Comparison of ENCODE assay signal across 16 mouse cellular contexts in genomic region chr6:4938901-4939300, GRCm38 (mm10). TPM values are rescaled to one million over a fixed set of nuclear protein-coding genes. Genes with fewer than 3 reads are reported as not detected.
DNase-seq lines count a peak whose midpoint lies in the region; ATAC-seq and TF ChIP-seq lines count a peak whose summit lies in the region.
"Had no signal": no experiment of that assay in that cellular context is flagged by ENCODE, and none has a peak within 500 bp of the region (broad histone marks: within the 10 kb centered on the region; RNA-seq: fewer than 3 reads in every experiment).

No protein-coding gene starts in this region.

- no peaks in the 10 kb centered on the region for H3K9me3 ChIP-seq in forebrain, embryonic 14.5 days (replicated peaks; ENCODE audit: control insufficient read depth, low read length)
- no peaks in the 10 kb centered on the region for H3K9me3 ChIP-seq in forebrain, embryonic 11.5 days (ENCODE audit: control insufficient read depth, low read length)
- no peaks in the 10 kb centered on the region for H3K9me3 ChIP-seq in kidney, postnatal 0 days (replicated peaks; ENCODE audit: low read length)
- no peaks in the 10 kb centered on the region for H3K9me3 ChIP-seq in limb, embryonic 11.5 days (ENCODE audit: control insufficient read depth, low read length)
- H3K9me3 ChIP-seq: lung, embryonic 15.5 days had no signal

- peak; percentile 17 for DNase-seq in forebrain, embryonic 14.5 days (ENCODE audit: low spot score)
- no peak for DNase-seq in forebrain, embryonic 11.5 days (ENCODE audit: low spot score)
- peak; percentile 54 for DNase-seq in kidney, postnatal 0 days (ENCODE audit: low spot score)
- DNase-seq in kidney, adult 11 months: no peak
- peak; percentile 61 for DNase-seq in embryo, embryonic 11 days
- DNase-seq in limb, embryonic 11.5 days (ENCODE audit: low spot score): no peak
- DNase-seq in urinary bladder, postnatal 10 days (ENCODE audit: low spot score): no peak
- DNase-seq in urinary bladder, adult 18-20 months (ENCODE audit: low spot score in 2 of 2): no peak
- DNase-seq: adrenal gland, adult 8-10 months; cerebellum, postnatal 10 days; heart, postnatal 10 days; thymus, postnatal 14 days had no signal

- H3K4me1 ChIP-seq in forebrain, embryonic 14.5 days (ENCODE audit: control insufficient read depth, insufficient read depth, low read length): peaks cover 11% of the 10 kb centered on the region; the same call in 1 of the 2 replicates
- H3K4me1 ChIP-seq in forebrain, embryonic 11.5 days (replicated peaks; ENCODE audit: control insufficient read depth, insufficient read depth, low read length): peaks cover 5% of the 10 kb centered on the region; the same call in 1 of the 2 replicates
- H3K4me1 ChIP-seq in kidney, postnatal 0 days (replicated peaks; ENCODE audit: insufficient read depth, low read length): peaks cover 5% of the 10 kb centered on the region; the same call in 1 of the 2 replicates
- H3K4me1 ChIP-seq in limb, embryonic 11.5 days (ENCODE audit: control insufficient read depth, insufficient read depth, low read length): peaks cover 11% of the 10 kb centered on the region; the same call in 1 of the 2 replicates
- H3K4me1 ChIP-seq: lung, embryonic 15.5 days had no signal

- WGBS in forebrain, embryonic 14.5 days: 12% methylated on average over 3 of the region's 3 CpGs
- 7% methylated on average over 3 of the region's 3 CpGs for WGBS in forebrain, embryonic 11.5 days
- WGBS in kidney, postnatal 0 days: 48% methylated on average over 3 of the region's 3 CpGs
- 10% methylated on average over 3 of the region's 3 CpGs for WGBS in limb, embryonic 11.5 days

- no peak overlapping the region for H3K9ac ChIP-seq in forebrain, embryonic 14.5 days (ENCODE audit: low read length)
- H3K9ac ChIP-seq in forebrain, embryonic 11.5 days (ENCODE audit: low read length): no peak overlapping the region
- H3K9ac ChIP-seq in kidney, postnatal 0 days (ENCODE audit: low read depth, low read length): no peak overlapping the region
- H3K9ac ChIP-seq in limb, embryonic 11.5 days (ENCODE audit: low read length): no peak overlapping the region
- H3K9ac ChIP-seq: lung, embryonic 15.5 days had no signal

- no peaks in the 10 kb centered on the region for H3K36me3 ChIP-seq in forebrain, embryonic 14.5 days (ENCODE audit: control insufficient read depth, insufficient read depth, low read length)
- H3K36me3 ChIP-seq in forebrain, embryonic 11.5 days (ENCODE audit: control insufficient read depth, insufficient read depth, low read length): no peaks in the 10 kb centered on the region
- no peaks in the 10 kb centered on the region for H3K36me3 ChIP-seq in kidney, postnatal 0 days (ENCODE audit: insufficient read depth, low read length)
- no peaks in the 10 kb centered on the region for H3K36me3 ChIP-seq in limb, embryonic 11.5 days (ENCODE audit: control insufficient read depth, insufficient read depth, low read length)
- H3K36me3 ChIP-seq: lung, embryonic 15.5 days had no signal

- no peak overlapping the region for H3K4me2 ChIP-seq in forebrain, embryonic 14.5 days (ENCODE audit: low read length)
- no peak overlapping the region for H3K4me2 ChIP-seq in forebrain, embryonic 11.5 days (ENCODE audit: low read depth, low read length, severe bottlenecking)
- no peak overlapping the region for H3K4me2 ChIP-seq in kidney, postnatal 0 days (ENCODE audit: low read length)
- H3K4me2 ChIP-seq in limb, embryonic 11.5 days (ENCODE audit: low read depth, severe bottlenecking): no peak overlapping the region
- H3K4me2 ChIP-seq: lung, embryonic 15.5 days; midbrain, embryonic 11.5 days had no signal

- H3K27ac ChIP-seq in forebrain, embryonic 14.5 days (ENCODE audit: low read depth, low read length): no peak overlapping the region
- H3K27ac ChIP-seq in forebrain, embryonic 11.5 days (ENCODE audit: low read depth, low read length): no peak overlapping the region
- H3K27ac ChIP-seq in kidney, postnatal 0 days: no peak overlapping the region
- peak overlapping the region; percentile 68; the same call in 1 of the 2 replicates for H3K27ac ChIP-seq in limb, embryonic 11.5 days (replicated peaks; ENCODE audit: low read depth, low read length)
- H3K27ac ChIP-seq: lung, embryonic 15.5 days had no signal

- ATAC-seq in forebrain, embryonic 14.5 days: no peak
- no peak; the same call in 1 of the 2 replicates for ATAC-seq in forebrain, embryonic 11.5 days (replicated peaks; ENCODE audit: low FRiP score)
- ATAC-seq in kidney, postnatal 0 days (replicated peaks; ENCODE audit: low FRiP score, low read depth): no peak
- no peak for ATAC-seq in limb, embryonic 11.5 days (ENCODE audit: insufficient number of reproducible peaks, low FRiP score, low TSS enrichment, low read depth)

- no peak for TF ChIP-seq CTCF in kidney, postnatal 0 days (IDR thresholded peaks at IDR 0.05; ENCODE audit: low read depth)

- H3K27me3 ChIP-seq in forebrain, embryonic 14.5 days (replicated peaks; ENCODE audit: control insufficient read depth, insufficient read depth, low read length): no peaks in the 10 kb centered on the region
- no peaks in the 10 kb centered on the region for H3K27me3 ChIP-seq in forebrain, embryonic 11.5 days (ENCODE audit: control insufficient read depth, insufficient read depth, low read length)
- H3K27me3 ChIP-seq in kidney, postnatal 0 days (ENCODE audit: insufficient read depth, low read length): no peaks in the 10 kb centered on the region
- H3K27me3 ChIP-seq in limb, embryonic 11.5 days (ENCODE audit: control insufficient read depth, insufficient read depth, low read length): no peaks in the 10 kb centered on the region
- H3K27me3 ChIP-seq: lung, embryonic 15.5 days had no signal

- no peak overlapping the region for H3K4me3 ChIP-seq in forebrain, embryonic 14.5 days (ENCODE audit: low read depth, low read length)
- no peak overlapping the region for H3K4me3 ChIP-seq in forebrain, embryonic 11.5 days (ENCODE audit: low read depth, low read length)
- no peak overlapping the region for H3K4me3 ChIP-seq in kidney, postnatal 0 days (replicated peaks; ENCODE audit: low read depth, low read length)
- H3K4me3 ChIP-seq in limb, embryonic 11.5 days (ENCODE audit: low read depth, low read length): no peak overlapping the region
- H3K4me3 ChIP-seq: erythroblast, embryonic 14.5 days; lung, embryonic 15.5 days; myocyte had no signal

RNA-seq across cellular contexts. Expression of gene Ppp1r9a, which starts 36.2 kb away (rescaled TPM):
- polyA plus RNA-seq in forebrain, embryonic 14.5 days (2014; fragmentation: Nextera tagmentation; extraction: Ambion mirVana): 21.3 and 29.0 TPM in 2 replicates
- 26.3 and 29.2 TPM in 2 replicates for polyA plus RNA-seq in forebrain, embryonic 11.5 days (2014; fragmentation: Nextera tagmentation; extraction: Ambion mirVana)
- polyA plus RNA-seq in kidney, postnatal 0 days (2015; fragmentation: Nextera tagmentation; extraction: Ambion mirVana): 8.2 and 10.3 TPM in 2 replicates
- polyA plus RNA-seq in limb, embryonic 11.5 days (2014; fragmentation: Nextera tagmentation; extraction: Ambion mirVana): 27.9 and 31.9 TPM in 2 replicates

Comparison
In these comparisons a context has a peak if more than half of its experiments do, and no peak if none do; other contexts are left out.
1. DNase-seq: peak in forebrain, embryonic 14.5 days (single experiment), kidney, postnatal 0 days (single experiment) and embryo, embryonic 11 days (single experiment); none in forebrain, embryonic 11.5 days (single experiment), kidney, adult 11 months (single experiment), limb, embryonic 11.5 days (single experiment), urinary bladder, postnatal 10 days (single experiment) and urinary bladder, adult 18-20 months (0 of 2).